Mouse (Mus musculus) embryonic facial prominence, embryonic 14.5 days (tissue): Measurements from ENCODE around the gene Phf20. TPM values are rescaled to one million over a fixed set of nuclear protein-coding genes. Genes with fewer than 3 reads are reported as not detected.

Experiments used
- ATAC-seq: fragments of 200-750 bp; cut with Nextera tagmentation; 2 replicates; pipeline ENCODE4 v1.8.0; 2017; ENCODE audit warnings: low read depth, moderate number of reproducible peaks, moderate TSS enrichment
- DNase-seq: peaks from one replicate; pipeline ENCODE4 v3.0.0-alpha.2; 2015; ENCODE audit warnings: low spot score
- H3K27ac ChIP-seq: fragments of 300-500 bp; sonication (generic); replicated peaks from 2 replicates; pipeline ENCODE4 v1.5.1; 2014; ENCODE audit warnings: low read depth, mild to moderate bottlenecking, low read length, moderate library complexity
- H3K27me3 ChIP-seq: fragments of 300-500 bp; sonication (generic); replicated peaks from 2 replicates; pipeline ENCODE4 v1.6.1; 2014; ENCODE audit warnings: low read length; ENCODE audit not compliant: control insufficient read depth, insufficient read depth
- H3K36me3 ChIP-seq: fragments of 300-500 bp; sonication (generic); 2 replicates; pipeline ENCODE4 v1.6.1; 2014; ENCODE audit warnings: low read length, mixed read lengths; ENCODE audit not compliant: control insufficient read depth, insufficient read depth
- H3K4me1 ChIP-seq: fragments of 300-500 bp; sonication (generic); 2 replicates; pipeline ENCODE4 v1.6.1; 2014; ENCODE audit warnings: antibody characterized with exemption, low read length; ENCODE audit not compliant: control insufficient read depth, insufficient read depth
- H3K4me2 ChIP-seq: fragments of 300-500 bp; sonication (generic); 2 replicates; pipeline ENCODE4 v1.6.1; 2014; ENCODE audit warnings: low read depth, mild to moderate bottlenecking, low read length, moderate library complexity, mixed read lengths
- H3K4me3 ChIP-seq: fragments of 300-500 bp; sonication (generic); 2 replicates; pipeline ENCODE4 v1.5.1; 2014; ENCODE audit warnings: low read depth, mild to moderate bottlenecking, low read length
- H3K9ac ChIP-seq: fragments of 300-500 bp; sonication (generic); 2 replicates; pipeline ENCODE4 v1.6.1; 2014; ENCODE audit warnings: low read depth, mild to moderate bottlenecking, low read length, moderate library complexity, mixed read lengths
- H3K9me3 ChIP-seq: fragments of 300-500 bp; sonication (generic); 2 replicates; pipeline ENCODE4 v1.6.1; 2016; ENCODE audit warnings: low read length; ENCODE audit not compliant: control insufficient read depth
- WGBS: fragments of 180-500 bp; shearing (Covaris S2); extraction: QIAGEN DNeasy Blood & Tissue Kit; methylation state at CpG from one replicate; pipeline ENCODE4 v1.1.7; 2014; 5-methylcytosine and 5-hydroxymethylcytosine counted together
- microRNA-seq: library from miRNA; unstranded; fragments of <30 nt; microRNA quantifications from one replicate; pipeline ENCODE4, GENCODE M21; 2016; ENCODE audit warnings: borderline number of aligned reads
- polyA plus RNA-seq: library from polyadenylated mRNA; unstranded; fragments of >200 nt; fragmentation: Nextera tagmentation; extraction: Ambion mirVana; gene quantifications from 2 replicates; pipeline ENCODE4 v1.2.1, GENCODE M21; 2014

The Phf20 gene
- polyA plus RNA-seq, 1 experiment from 2014 or later: 69.8 TPM

- Histone ChIP-seq H3K27me3 (no peaks in the 10 kb centered on the region), H3K4me1 (no peaks in the 10 kb centered on the region), H3K9ac (no peak overlapping the region), H3K4me3 (no peak overlapping the region), H3K9me3 (no peaks in the 10 kb centered on the region), H3K4me2 (no peak overlapping the region), H3K36me3 (no peaks in the 10 kb centered on the region), H3K27ac (no peak overlapping the region)
- 86% methylated on average over 4 of the region's 4 CpGs for WGBS
- no peak for DNase-seq
- no peak for ATAC-seq
Observed at GRCm38 (mm10) chr2:156349286-156349848, 153.1 kb downstream of the Phf20 start.

GRCm38 (mm10) chr2:156351243-156351642, 155.0 kb downstream of the Phf20 start:
- Histone ChIP-seq H3K4me3 (no peak overlapping the region), H3K27ac (no peak overlapping the region), H3K27me3 (no peaks in the 10 kb centered on the region), H3K9ac (no peak overlapping the region), H3K4me2 (no peak overlapping the region), H3K36me3 (no peaks in the 10 kb centered on the region), H3K4me1 (no peaks in the 10 kb centered on the region), H3K9me3 (no peaks in the 10 kb centered on the region)
- WGBS: 80% methylated on average over 7 of the region's 7 CpGs
- ATAC-seq (no peak), DNase-seq (no peak)

GRCm38 (mm10) chr2:156352413-156353165, 156.3 kb downstream of the Phf20 start:
- WGBS: 74% methylated on average over 8 of the region's 8 CpGs
- Histone ChIP-seq H3K9ac (no peak overlapping the region), H3K4me3 (no peak overlapping the region), H3K36me3 (no peaks in the 10 kb centered on the region), H3K9me3 (no peaks in the 10 kb centered on the region), H3K27me3 (no peaks in the 10 kb centered on the region), H3K4me1 (no peaks in the 10 kb centered on the region), H3K27ac (no peak overlapping the region), H3K4me2 (no peak overlapping the region)
- no peak for ATAC-seq
- DNase-seq: no peak

- Histone ChIP-seq H3K9ac (no peak overlapping the region), H3K4me2 (no peak overlapping the region), H3K4me1 (no peaks in the 10 kb centered on the region), H3K9me3 (no peaks in the 10 kb centered on the region), H3K4me3 (no peak overlapping the region), H3K27me3 (no peaks in the 10 kb centered on the region), H3K36me3 (no peaks in the 10 kb centered on the region), H3K27ac (no peak overlapping the region)
- 41% methylated on average over 7 of the region's 7 CpGs for WGBS
- DNase-seq (peak; percentile 33), ATAC-seq (no peak)
Observed at GRCm38 (mm10) chr2:156353265-156353692, 157.0 kb downstream of the Phf20 start.

GRCm38 (mm10) chr2:156356031-156356430, 159.8 kb downstream of the Phf20 start:
- Histone ChIP-seq H3K9ac (no peak overlapping the region), H3K27ac (no peak overlapping the region), H3K9me3 (no peaks in the 10 kb centered on the region), H3K36me3 (no peaks in the 10 kb centered on the region), H3K27me3 (no peaks in the 10 kb centered on the region), H3K4me2 (no peak overlapping the region), H3K4me3 (no peak overlapping the region), H3K4me1 (no peaks in the 10 kb centered on the region)
- ATAC-seq: no peak
- 75% methylated on average over 7 of the region's 7 CpGs for WGBS
- DNase-seq: no peak

Small RNAs within 50 kb of the gene (microRNA-seq; reads per million reads assigned to microRNA genes)
- gene Gm22759: not detected

Other genes with a start within 250 kb of the Phf20 start
- 17.6 TPM in 2 replicates for gene Cep250, start 240.0 kb upstream of the Phf20 start, polyA plus RNA-seq
- 0.90 and 1.4 TPM in 2 replicates for gene 6430550D23Rik, start 188.5 kb upstream of the Phf20 start, polyA plus RNA-seq
- gene Ergic3, start 188.4 kb upstream of the Phf20 start, polyA plus RNA-seq: 235 and 269 TPM in 2 replicates
- gene Fer1l4, start 143.5 kb upstream of the Phf20 start, polyA plus RNA-seq: not detected in 2 replicates
- gene Spag4, start 131.3 kb upstream of the Phf20 start, polyA plus RNA-seq: 2.3 and 3.1 TPM in 2 replicates
- 34.3 and 35.4 TPM in 2 replicates for gene Cpne1, start 84.5 kb upstream of the Phf20 start, polyA plus RNA-seq
- 26.2 and 27.7 TPM in 2 replicates for gene Rbm12, start 84.5 kb upstream of the Phf20 start, polyA plus RNA-seq
- 10.6 and 15.7 TPM in 2 replicates for gene Gm28036, start 69.4 kb upstream of the Phf20 start, polyA plus RNA-seq
- gene Romo1, start 52.4 kb upstream of the Phf20 start, polyA plus RNA-seq: 411 and 416 TPM in 2 replicates
- gene Nfs1, start 52.3 kb upstream of the Phf20 start, polyA plus RNA-seq: 36.0 and 40.8 TPM in 2 replicates
- 561 and 619 TPM in 2 replicates for gene Rbm39, start 16.2 kb upstream of the Phf20 start, polyA plus RNA-seq
- gene Cnbd2, start 115.8 kb downstream of the Phf20 start, polyA plus RNA-seq: 3.8 and 3.9 TPM in 2 replicates
- gene Scand1, start 116.2 kb downstream of the Phf20 start, polyA plus RNA-seq: 59.8 and 65.1 TPM in 2 replicates
- gene Epb41l1, start 224.4 kb downstream of the Phf20 start, polyA plus RNA-seq: 4.0 and 4.7 TPM in 2 replicates